Mouse (Mus musculus): ENCODE data around the gene Mef2d. TPM values are rescaled to one million over a fixed set of nuclear protein-coding genes. Genes with fewer than 3 reads are reported as not detected.

Gene Mef2d
- polyA plus RNA-seq, 1 experiment from 2014 or later: 44.7 TPM

- no peak overlapping the region for H3K27ac ChIP-seq (ENCODE audit: low read length)
- H3K4me3 ChIP-seq (ENCODE audit: low read length): no peak overlapping the region
- H3K4me2 ChIP-seq (ENCODE audit: low read depth, low read length): no peak overlapping the region
- peaks cover 3% of the 10 kb centered on the region; the same call in 1 of the 2 replicates for H3K4me1 ChIP-seq (ENCODE audit: control insufficient read depth, insufficient read depth, low read length)
- no peaks in the 10 kb centered on the region for H3K36me3 ChIP-seq (ENCODE audit: control insufficient read depth, insufficient read depth)
- 4% methylated on average over 8 of the region's 8 CpGs for WGBS
- ATAC-seq (replicated peaks; ENCODE audit: extremely low read depth, insufficient read depth, low FRiP score): no peak
- peaks cover 96% of the 10 kb centered on the region for H3K27me3 ChIP-seq (ENCODE audit: control insufficient read depth, insufficient read depth, low read length)
- H3K9me3 ChIP-seq (replicated peaks; ENCODE audit: control insufficient read depth, low read length): no peaks in the 10 kb centered on the region
- H3K9ac ChIP-seq (ENCODE audit: low read length): no peak overlapping the region
Observed at GRCm38 (mm10) chr3:88205563-88206491, 63.7 kb downstream of the Mef2d start.

DNA sequence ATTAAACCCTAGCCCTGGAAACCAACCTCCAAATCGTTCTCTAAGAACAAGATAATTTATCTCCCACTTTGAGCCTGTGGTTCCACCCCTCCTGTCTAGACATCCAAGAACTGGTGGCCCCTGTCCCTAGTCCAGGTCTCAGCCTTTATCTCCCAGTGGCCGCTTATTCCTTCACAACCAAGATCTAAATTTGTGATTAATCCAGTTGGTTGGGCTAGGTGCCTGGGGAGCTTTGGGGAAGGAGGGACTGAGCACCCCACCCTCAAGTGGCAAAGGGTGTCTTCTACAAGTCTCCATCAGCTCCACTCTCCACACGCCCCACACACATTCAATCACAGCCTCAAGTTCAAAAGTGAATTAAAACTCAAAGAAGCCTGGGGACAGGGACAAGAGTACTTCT is 64.3 kb downstream of the Mef2d start:
- Histone ChIP-seq H3K27me3 (ENCODE audit: control insufficient read depth, insufficient read depth, low read length) (peaks cover 95% of the 10 kb centered on the region), H3K27ac (ENCODE audit: low read length) (no peak overlapping the region), H3K4me1 (ENCODE audit: control insufficient read depth, insufficient read depth, low read length) (no peaks in the 10 kb centered on the region), H3K9me3 (replicated peaks; ENCODE audit: control insufficient read depth, low read length) (no peaks in the 10 kb centered on the region), H3K36me3 (ENCODE audit: control insufficient read depth, insufficient read depth) (no peaks in the 10 kb centered on the region), H3K9ac (ENCODE audit: low read length) (no peak overlapping the region), H3K4me2 (ENCODE audit: low read depth, low read length) (no peak overlapping the region), H3K4me3 (ENCODE audit: low read length) (no peak overlapping the region)
- 5% methylated on average over 3 of the region's 3 CpGs for WGBS
- ATAC-seq (replicated peaks; ENCODE audit: extremely low read depth, insufficient read depth, low FRiP score): no peak

DNA sequence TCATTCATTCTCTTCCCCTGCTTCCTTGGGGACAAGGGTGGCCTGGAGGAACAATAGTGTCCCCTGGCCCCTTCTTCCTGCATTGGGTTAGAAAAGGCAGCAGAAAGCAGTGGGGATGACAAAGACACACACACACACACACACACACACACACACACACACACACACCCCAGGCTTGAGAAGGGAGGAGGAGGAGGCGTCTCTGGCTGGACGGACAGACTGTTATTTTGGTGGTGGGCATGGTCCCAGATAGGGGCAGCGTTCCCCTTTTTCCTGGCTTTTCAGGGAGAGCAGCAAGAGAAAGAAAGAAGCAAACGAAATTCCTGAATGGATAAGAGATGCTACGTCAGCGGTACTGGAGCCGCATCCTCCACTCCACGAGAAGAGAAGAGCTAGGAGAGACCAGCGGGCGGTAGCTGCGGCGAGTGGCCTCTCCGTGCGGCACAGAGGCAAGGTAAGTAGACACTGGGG is 64.8 kb downstream of the Mef2d start:
- 1% methylated on average over 14 of the region's 14 CpGs for WGBS
- Histone ChIP-seq H3K27ac (ENCODE audit: low read length) (no peak overlapping the region), H3K9me3 (replicated peaks; ENCODE audit: control insufficient read depth, low read length) (no peaks in the 10 kb centered on the region), H3K4me3 (ENCODE audit: low read length) (no peak overlapping the region), H3K4me2 (ENCODE audit: low read depth, low read length) (no peak overlapping the region), H3K9ac (ENCODE audit: low read length) (no peak overlapping the region), H3K4me1 (ENCODE audit: control insufficient read depth, insufficient read depth, low read length) (no peaks in the 10 kb centered on the region), H3K27me3 (ENCODE audit: control insufficient read depth, insufficient read depth, low read length) (peaks cover 95% of the 10 kb centered on the region), H3K36me3 (ENCODE audit: control insufficient read depth, insufficient read depth) (no peaks in the 10 kb centered on the region)
- ATAC-seq (replicated peaks; ENCODE audit: extremely low read depth, insufficient read depth, low FRiP score): no peak

- WGBS: 6% methylated on average over 15 of the region's 15 CpGs
- Histone ChIP-seq H3K36me3 (ENCODE audit: control insufficient read depth, insufficient read depth) (no peaks in the 10 kb centered on the region), H3K4me1 (ENCODE audit: control insufficient read depth, insufficient read depth, low read length) (no peaks in the 10 kb centered on the region), H3K27me3 (ENCODE audit: control insufficient read depth, insufficient read depth, low read length) (peaks cover 95% of the 10 kb centered on the region), H3K4me3 (ENCODE audit: low read length) (no peak overlapping the region), H3K4me2 (ENCODE audit: low read depth, low read length) (no peak overlapping the region), H3K27ac (ENCODE audit: low read length) (no peak overlapping the region), H3K9me3 (replicated peaks; ENCODE audit: control insufficient read depth, low read length) (no peaks in the 10 kb centered on the region), H3K9ac (ENCODE audit: low read length) (no peak overlapping the region)
- no peak for ATAC-seq (replicated peaks; ENCODE audit: extremely low read depth, insufficient read depth, low FRiP score)
Observed at GRCm38 (mm10) chr3:88207451-88208100, 65.4 kb downstream of the Mef2d start.

DNA sequence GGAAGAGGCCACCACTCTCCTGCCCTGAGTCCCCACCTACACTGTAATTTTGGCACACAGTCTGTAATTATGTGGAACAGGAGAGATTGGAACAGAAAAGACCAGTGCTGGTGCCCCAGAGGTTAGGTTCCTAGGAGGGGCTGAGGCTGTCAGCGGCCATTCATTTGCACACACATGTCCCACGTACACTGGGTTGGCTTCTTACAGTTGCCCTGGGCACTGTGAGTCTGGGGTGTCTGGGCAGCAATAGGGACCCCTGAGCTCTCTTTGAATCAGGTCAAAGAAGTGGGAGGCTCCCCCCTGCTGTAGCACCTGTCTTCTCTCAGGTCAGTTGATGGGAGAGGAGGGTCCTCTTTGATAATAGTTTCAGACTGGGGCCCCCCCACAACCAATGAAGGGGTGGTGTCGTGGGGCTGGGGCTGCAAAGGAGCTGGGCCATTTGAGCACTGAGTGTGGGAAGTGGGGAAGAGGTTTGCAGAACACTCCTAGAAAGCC is 66.1 kb downstream of the Mef2d start:
- ATAC-seq (replicated peaks; ENCODE audit: extremely low read depth, insufficient read depth, low FRiP score): no peak
- 7% methylated on average over 3 of the region's 3 CpGs for WGBS
- no peak overlapping the region for H3K27ac ChIP-seq (ENCODE audit: low read length)
- no peaks in the 10 kb centered on the region for H3K4me1 ChIP-seq (ENCODE audit: control insufficient read depth, insufficient read depth, low read length)
- no peaks in the 10 kb centered on the region for H3K36me3 ChIP-seq (ENCODE audit: control insufficient read depth, insufficient read depth)
- no peak overlapping the region for H3K4me3 ChIP-seq (ENCODE audit: low read length)
- no peak overlapping the region for H3K9ac ChIP-seq (ENCODE audit: low read length)
- peaks cover 95% of the 10 kb centered on the region for H3K27me3 ChIP-seq (ENCODE audit: control insufficient read depth, insufficient read depth, low read length)
- H3K9me3 ChIP-seq (replicated peaks; ENCODE audit: control insufficient read depth, low read length): no peaks in the 10 kb centered on the region
- no peak overlapping the region for H3K4me2 ChIP-seq (ENCODE audit: low read depth, low read length)

DNA sequence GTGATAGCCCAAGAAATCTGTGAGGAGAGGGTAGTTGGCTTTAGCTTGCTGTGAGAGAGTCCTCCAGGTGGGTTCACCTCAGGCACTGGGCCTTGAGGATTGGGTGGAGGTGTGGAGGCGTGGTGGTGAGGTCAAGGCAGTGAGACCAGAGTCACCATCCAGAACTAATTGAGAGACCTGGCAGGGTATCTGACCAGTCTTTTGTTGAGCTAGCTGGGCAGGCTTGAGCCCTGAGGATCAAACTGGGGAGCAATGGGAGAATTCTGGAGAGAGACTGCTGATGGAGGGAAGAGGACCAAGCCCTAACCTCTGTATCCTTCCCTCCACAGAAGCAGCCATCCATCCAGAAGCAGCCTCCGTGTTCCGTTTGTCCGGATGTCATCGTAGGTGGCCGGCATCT is 67.1 kb downstream of the Mef2d start:
- 2% methylated on average over 6 of the region's 6 CpGs for WGBS

DNA sequence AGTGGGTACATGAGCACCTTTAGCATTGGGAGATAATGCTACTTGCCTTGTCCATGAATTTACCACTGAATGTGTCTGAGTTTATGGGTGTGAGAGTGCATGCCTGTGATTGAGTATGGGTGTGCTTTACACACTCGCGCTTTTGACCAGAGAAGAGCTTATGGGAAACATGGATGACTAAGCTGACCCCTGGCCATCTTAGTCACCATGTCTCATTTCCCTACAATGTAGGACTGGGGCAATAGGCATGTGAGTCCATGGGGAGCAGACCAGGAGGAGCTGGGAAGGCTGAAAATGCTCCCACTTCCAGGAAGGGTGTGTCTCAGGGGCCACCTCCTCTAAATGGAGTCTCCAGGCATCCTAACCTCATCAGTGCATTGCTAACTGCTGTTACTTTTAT is 67.9 kb downstream of the Mef2d start:
- Histone ChIP-seq H3K27ac (ENCODE audit: low read length) (no peak overlapping the region), H3K36me3 (ENCODE audit: control insufficient read depth, insufficient read depth) (no peaks in the 10 kb centered on the region), H3K4me1 (ENCODE audit: control insufficient read depth, insufficient read depth, low read length) (peaks cover 8% of the 10 kb centered on the region), H3K27me3 (ENCODE audit: control insufficient read depth, insufficient read depth, low read length) (peaks cover 96% of the 10 kb centered on the region), H3K9me3 (replicated peaks; ENCODE audit: control insufficient read depth, low read length) (no peaks in the 10 kb centered on the region), H3K4me2 (ENCODE audit: low read depth, low read length) (no peak overlapping the region), H3K4me3 (ENCODE audit: low read length) (no peak overlapping the region), H3K9ac (ENCODE audit: low read length) (no peak overlapping the region)
- no peak for ATAC-seq (replicated peaks; ENCODE audit: extremely low read depth, insufficient read depth, low FRiP score)
- 29% methylated on average over 2 of the region's 2 CpGs for whole genome bisulfite sequencing

More for the DNA sequence above, 67.1 kb downstream of the Mef2d start:
- no peaks in the 10 kb centered on the region for H3K36me3 ChIP-seq (ENCODE audit: control insufficient read depth, insufficient read depth)
- no peaks in the 10 kb centered on the region for H3K9me3 ChIP-seq (replicated peaks; ENCODE audit: control insufficient read depth, low read length)
- peaks cover 96% of the 10 kb centered on the region for H3K27me3 ChIP-seq (ENCODE audit: control insufficient read depth, insufficient read depth, low read length)
- no peak for ATAC-seq (replicated peaks; ENCODE audit: extremely low read depth, insufficient read depth, low FRiP score)
- no peak overlapping the region for H3K4me3 ChIP-seq (ENCODE audit: low read length)
- no peak overlapping the region for H3K9ac ChIP-seq (ENCODE audit: low read length)
- H3K4me1 ChIP-seq (ENCODE audit: control insufficient read depth, insufficient read depth, low read length): peaks cover 1% of the 10 kb centered on the region; the same call in 1 of the 2 replicates
- no peak overlapping the region for H3K4me2 ChIP-seq (ENCODE audit: low read depth, low read length)
- H3K27ac ChIP-seq (ENCODE audit: low read length): no peak overlapping the region

GRCm38 (mm10) chr3:88210918-88211317 is 68.7 kb downstream of the Mef2d start:
- Histone ChIP-seq H3K4me1 (ENCODE audit: control insufficient read depth, insufficient read depth, low read length) (peaks cover 11% of the 10 kb centered on the region), H3K36me3 (ENCODE audit: control insufficient read depth, insufficient read depth) (no peaks in the 10 kb centered on the region), H3K9ac (ENCODE audit: low read length) (no peak overlapping the region), H3K4me3 (ENCODE audit: low read length) (no peak overlapping the region), H3K4me2 (ENCODE audit: low read depth, low read length) (no peak overlapping the region), H3K9me3 (replicated peaks; ENCODE audit: control insufficient read depth, low read length) (no peaks in the 10 kb centered on the region), H3K27me3 (ENCODE audit: control insufficient read depth, insufficient read depth, low read length) (peaks cover 95% of the 10 kb centered on the region), H3K27ac (ENCODE audit: low read length) (no peak overlapping the region)
- 18% methylated on average over 2 of the region's 2 CpGs for WGBS
- ATAC-seq (replicated peaks; ENCODE audit: extremely low read depth, insufficient read depth, low FRiP score): no peak

DNA sequence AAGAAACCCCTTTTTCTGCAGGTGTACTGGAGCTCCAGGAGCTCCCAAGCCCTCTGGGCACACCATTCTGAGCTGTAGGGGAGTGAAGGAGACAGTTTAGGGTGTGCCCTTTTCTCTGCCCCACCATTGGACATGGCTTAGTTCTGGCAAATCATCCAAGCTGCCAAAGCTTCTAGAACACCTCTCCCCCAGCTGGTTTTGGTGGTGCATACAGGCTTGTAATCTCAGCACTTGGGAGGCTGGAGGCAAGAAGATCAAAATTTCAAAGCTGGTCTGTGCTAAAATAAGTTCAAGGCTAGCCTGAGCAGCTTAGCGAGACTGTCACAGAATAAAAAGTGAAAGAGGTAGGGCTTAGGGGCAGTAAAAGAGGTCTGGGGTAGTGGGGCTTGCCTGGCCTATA is 70.2 kb downstream of the Mef2d start:
- no peak for ATAC-seq (replicated peaks; ENCODE audit: extremely low read depth, insufficient read depth, low FRiP score)
- Histone ChIP-seq H3K4me1 (ENCODE audit: control insufficient read depth, insufficient read depth, low read length) (peaks cover 11% of the 10 kb centered on the region), H3K36me3 (ENCODE audit: control insufficient read depth, insufficient read depth) (no peaks in the 10 kb centered on the region), H3K4me2 (ENCODE audit: low read depth, low read length) (no peak overlapping the region), H3K27ac (ENCODE audit: low read length) (no peak overlapping the region), H3K9me3 (replicated peaks; ENCODE audit: control insufficient read depth, low read length) (no peaks in the 10 kb centered on the region), H3K27me3 (ENCODE audit: control insufficient read depth, insufficient read depth, low read length) (peaks cover 95% of the 10 kb centered on the region), H3K4me3 (ENCODE audit: low read length) (no peak overlapping the region), H3K9ac (ENCODE audit: low read length) (no peak overlapping the region)
- 9% methylated on average over 1 of the region's 1 CpGs for WGBS

Measured in heart, embryonic 16.5 days (tissue).